Mouse (Mus musculus) lung, adult 18-20 months (tissue): ENCODE measurements around the gene Gm11115.

Experiments used
- DNase-seq, 2 experiments: peaks; one replicate each; pipeline ENCODE4 v3.0.0; 2022; ENCODE audit warnings: mixed read lengths in 2 of 2

Gene Gm11115

GRCm38 (mm10) chr5:88153999-88154398 lies at the start of gene Gm11115:
TSS of gene Gm11115 (minus strand) at chr5:88154099.
- DNase-seq, result no peak

- DNase-seq, result no peak
Measured at GRCm38 (mm10) chr5:88111430-88111829, 42.5 kb downstream of the Gm11115 start, which contains the start of gene Gm11116. TSS of gene Gm11116 (minus strand) at chr5:88111530.
